Mouse (Mus musculus): ENCODE data around the gene Gm20517. TPM values are rescaled to one million over a fixed set of nuclear protein-coding genes. Genes with fewer than 3 reads are reported as not detected.

Gm20517 gene
- polyA plus RNA-seq, 1 experiment from 2014 or later: 2.2 TPM

DNA sequence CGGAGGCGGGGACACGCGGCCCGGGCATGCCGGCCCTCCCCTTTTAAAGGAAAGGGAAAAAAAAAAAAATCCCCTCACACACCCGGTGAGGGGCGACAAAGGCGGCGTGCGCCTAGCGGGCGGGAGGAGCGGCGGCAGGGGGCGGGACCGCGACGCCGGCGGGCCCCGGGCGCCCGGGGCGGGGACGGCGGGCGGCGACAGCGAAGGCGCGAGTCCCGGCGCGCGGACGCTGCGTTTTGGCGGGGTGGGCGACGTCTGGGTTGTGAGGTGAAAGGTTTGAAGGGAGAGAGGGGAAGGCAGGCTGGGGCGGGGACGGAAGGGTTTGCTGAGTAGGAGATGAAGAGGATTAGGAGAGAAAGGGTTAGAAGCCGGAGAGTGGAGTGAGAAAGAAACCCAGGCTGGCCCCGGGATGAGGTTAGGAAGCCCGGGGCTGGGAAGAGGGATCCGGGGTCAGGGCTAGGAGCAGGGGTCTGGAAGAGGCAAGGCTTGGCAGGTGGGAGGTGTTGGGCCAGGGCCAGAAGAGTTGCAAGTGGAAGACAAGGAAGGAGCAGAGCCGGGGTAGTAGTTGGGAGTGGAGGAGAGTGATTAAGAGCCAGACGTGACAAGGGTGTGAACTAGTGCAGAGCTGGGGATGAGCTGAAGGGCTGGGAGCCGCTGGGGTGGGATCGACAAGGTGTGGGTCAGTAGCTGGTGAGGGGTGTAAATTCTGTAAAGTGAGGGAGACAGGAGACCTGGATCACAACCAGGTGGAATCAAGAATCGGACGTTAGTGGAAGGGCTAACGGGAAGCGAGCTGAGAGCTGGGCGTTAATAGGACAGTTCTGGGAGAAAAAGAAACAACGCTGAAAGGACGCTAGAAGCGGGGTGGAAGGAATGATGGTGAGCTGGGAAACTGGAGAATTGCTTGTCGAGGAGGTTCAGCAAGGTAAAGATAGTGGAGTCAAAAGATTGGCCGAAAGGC lies 18.6 kb downstream of the Gm20517 start:
- peak overlapping the region; percentile 64 to 91 for H3K27ac ChIP-seq (replicated peaks in 1 of 2; ENCODE audit: control insufficient read depth in 1 of 2, insufficient read depth in 1 of 2, low read depth in 2 of 2, low read length in 2 of 2)
- H3K36me3 ChIP-seq (ENCODE audit: control insufficient read depth, insufficient read depth, low read length): peaks cover 23% of the 10 kb centered on the region
- H3K27me3 ChIP-seq (ENCODE audit: control insufficient read depth, insufficient read depth, low read length): no peaks in the 10 kb centered on the region
- peak; percentile 70 for ATAC-seq (ENCODE audit: insufficient number of reproducible peaks, insufficient read depth, low FRiP score, low read depth)
- under 1% methylated on average over 59 of the region's 61 CpGs for WGBS
- H3K4me1 ChIP-seq (ENCODE audit: control insufficient read depth in 2 of 2, insufficient read depth in 2 of 2, low read length in 2 of 2): peaks cover 4 to 19% of the 10 kb centered on the region in 2 experiments
- H3K9ac ChIP-seq (ENCODE audit: low read length): peak overlapping the region; percentile 86
- H3K9me3 ChIP-seq (ENCODE audit: control insufficient read depth, low read length): no peaks in the 10 kb centered on the region
- H3K4me3 ChIP-seq (ENCODE audit: control insufficient read depth in 1 of 2, insufficient read depth in 1 of 2, low read depth in 1 of 2, low read length in 2 of 2): peak overlapping the region; percentile 87 to 99
- peak overlapping the region; percentile 99 for H3K4me2 ChIP-seq (ENCODE audit: low read length)

DNA sequence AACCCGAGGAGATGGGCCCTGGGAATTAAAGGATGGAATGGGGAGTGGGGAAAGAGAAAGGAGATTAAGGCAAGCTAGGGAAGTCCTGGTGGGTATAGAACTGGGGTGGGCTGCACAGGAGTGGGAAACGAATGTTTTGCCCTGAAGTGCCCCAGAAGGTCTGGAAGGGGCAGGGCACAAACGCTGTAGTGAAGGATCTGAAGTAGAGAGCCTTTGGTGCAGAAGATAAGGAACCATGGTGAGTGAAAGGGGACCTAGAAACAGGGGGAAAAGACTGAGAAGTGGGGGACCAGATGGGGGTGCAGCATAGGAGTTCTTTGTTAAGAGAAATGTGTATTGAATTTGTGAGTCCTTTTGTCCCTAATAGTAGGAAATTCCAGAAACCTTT lies 19.3 kb downstream of the Gm20517 start, which contains the start of gene Usp49:
Gene Usp49 (plus strand): TSS at position 13 of the 388 bp plus-strand sequence.
- Histone ChIP-seq H3K36me3 (ENCODE audit: control insufficient read depth, insufficient read depth, low read length) (peaks cover 18% of the 10 kb centered on the region), H3K27ac (replicated peaks in 1 of 2; ENCODE audit: control insufficient read depth in 1 of 2, insufficient read depth in 1 of 2, low read depth in 2 of 2, low read length in 2 of 2) (peak within 1 kb of the TSS; percentile 64 to 91), H3K4me2 (ENCODE audit: low read length) (peak within 1 kb of the TSS; percentile 99), H3K27me3 (ENCODE audit: control insufficient read depth, insufficient read depth, low read length) (no peaks in the 10 kb centered on the region), H3K4me3 (ENCODE audit: control insufficient read depth in 1 of 2, insufficient read depth in 1 of 2, low read depth in 1 of 2, low read length in 2 of 2) (peak within 1 kb of the TSS; percentile 87 to 99), H3K4me1 (ENCODE audit: control insufficient read depth in 2 of 2, insufficient read depth in 2 of 2, low read length in 2 of 2) (peaks cover 4 to 19% of the 10 kb centered on the region in 2 experiments), H3K9me3 (ENCODE audit: control insufficient read depth, low read length) (no peaks in the 10 kb centered on the region), H3K9ac (ENCODE audit: low read length) (peak within 1 kb of the TSS; percentile 86)
- ATAC-seq (ENCODE audit: insufficient number of reproducible peaks, insufficient read depth, low FRiP score, low read depth): no peak
- WGBS: 1% methylated on average over 3 of the region's 3 CpGs

- H3K27ac ChIP-seq (replicated peaks in 1 of 2; ENCODE audit: control insufficient read depth in 1 of 2, insufficient read depth in 1 of 2, low read depth in 2 of 2, low read length in 2 of 2): no peak overlapping the region
- H3K9ac ChIP-seq (ENCODE audit: low read length): no peak overlapping the region
- no peaks in the 10 kb centered on the region for H3K27me3 ChIP-seq (ENCODE audit: control insufficient read depth, insufficient read depth, low read length)
- H3K4me1 ChIP-seq (ENCODE audit: control insufficient read depth in 2 of 2, insufficient read depth in 2 of 2, low read length in 2 of 2): peaks cover 4 to 19% of the 10 kb centered on the region in 2 experiments
- H3K36me3 ChIP-seq (ENCODE audit: control insufficient read depth, insufficient read depth, low read length): 0 out of 2 replicates have a peak, but pooled peaks cover 7% of the 10 kb centered on the region
- no peaks in the 10 kb centered on the region for H3K9me3 ChIP-seq (ENCODE audit: control insufficient read depth, low read length)
- 65% methylated on average over 4 of the region's 4 CpGs for WGBS
- no peak overlapping the region for H3K4me3 ChIP-seq (ENCODE audit: control insufficient read depth in 1 of 2, insufficient read depth in 1 of 2, low read depth in 1 of 2, low read length in 2 of 2)
- H3K4me2 ChIP-seq (ENCODE audit: low read length): no peak overlapping the region
- ATAC-seq (ENCODE audit: insufficient number of reproducible peaks, insufficient read depth, low FRiP score, low read depth): no peak
These were observed 20.9 kb downstream of the Gm20517 start for GRCm38 (mm10) chr17:47632181-47632840.

- ATAC-seq (ENCODE audit: insufficient number of reproducible peaks, insufficient read depth, low FRiP score, low read depth): no peak
- peaks cover 4 to 11% of the 10 kb centered on the region in 2 experiments for H3K4me1 ChIP-seq (ENCODE audit: control insufficient read depth in 2 of 2, insufficient read depth in 2 of 2, low read length in 2 of 2)
- no peaks in the 10 kb centered on the region for H3K27me3 ChIP-seq (ENCODE audit: control insufficient read depth, insufficient read depth, low read length)
- no peaks in the 10 kb centered on the region for H3K9me3 ChIP-seq (ENCODE audit: control insufficient read depth, low read length)
- 0 out of 2 replicates have a peak, but pooled peaks cover 2% of the 10 kb centered on the region for H3K36me3 ChIP-seq (ENCODE audit: control insufficient read depth, insufficient read depth, low read length)
- 77% methylated on average over 7 of the region's 7 CpGs for WGBS
- no peak overlapping the region for H3K9ac ChIP-seq (ENCODE audit: low read length)
- no peak overlapping the region for H3K27ac ChIP-seq (replicated peaks in 1 of 2; ENCODE audit: control insufficient read depth in 1 of 2, insufficient read depth in 1 of 2, low read depth in 2 of 2, low read length in 2 of 2)
- no peak overlapping the region for H3K4me2 ChIP-seq (ENCODE audit: low read length)
- H3K4me3 ChIP-seq (ENCODE audit: control insufficient read depth in 1 of 2, insufficient read depth in 1 of 2, low read depth in 1 of 2, low read length in 2 of 2): no peak overlapping the region
These were observed 22.8 kb downstream of the Gm20517 start for GRCm38 (mm10) chr17:47633999-47634770.

- Histone ChIP-seq H3K36me3 (ENCODE audit: control insufficient read depth, insufficient read depth, low read length) (no peaks in the 10 kb centered on the region), H3K4me1 (ENCODE audit: control insufficient read depth in 2 of 2, insufficient read depth in 2 of 2, low read length in 2 of 2) (no peaks in the 10 kb centered on the region), H3K4me3 (ENCODE audit: control insufficient read depth in 1 of 2, insufficient read depth in 1 of 2, low read depth in 1 of 2, low read length in 2 of 2) (no peak overlapping the region), H3K27ac (replicated peaks in 1 of 2; ENCODE audit: control insufficient read depth in 1 of 2, insufficient read depth in 1 of 2, low read depth in 2 of 2, low read length in 2 of 2) (no peak overlapping the region), H3K27me3 (ENCODE audit: control insufficient read depth, insufficient read depth, low read length) (no peaks in the 10 kb centered on the region), H3K9ac (ENCODE audit: low read length) (no peak overlapping the region), H3K9me3 (ENCODE audit: control insufficient read depth, low read length) (no peaks in the 10 kb centered on the region), H3K4me2 (ENCODE audit: low read length) (no peak overlapping the region)
- WGBS: 88% methylated on average over 2 of the region's 2 CpGs
- no peak for ATAC-seq (ENCODE audit: insufficient number of reproducible peaks, insufficient read depth, low FRiP score, low read depth)
These were observed 31.6 kb downstream of the Gm20517 start for GRCm38 (mm10) chr17:47642992-47643391.

GRCm38 (mm10) chr17:47646683-47647082 lies 35.3 kb downstream of the Gm20517 start:
- no peak overlapping the region for H3K4me2 ChIP-seq (ENCODE audit: low read length)
- no peak for ATAC-seq (ENCODE audit: insufficient number of reproducible peaks, insufficient read depth, low FRiP score, low read depth)
- 95% methylated on average over 1 of the region's 1 CpGs for WGBS

GRCm38 (mm10) chr17:47648966-47649365 lies 37.6 kb downstream of the Gm20517 start:
- Histone ChIP-seq H3K4me1 (ENCODE audit: control insufficient read depth in 2 of 2, insufficient read depth in 2 of 2, low read length in 2 of 2) (no peaks in the 10 kb centered on the region), H3K9me3 (ENCODE audit: control insufficient read depth, low read length) (no peaks in the 10 kb centered on the region), H3K27me3 (ENCODE audit: control insufficient read depth, insufficient read depth, low read length) (no peaks in the 10 kb centered on the region), H3K36me3 (ENCODE audit: control insufficient read depth, insufficient read depth, low read length) (peaks cover 8% of the 10 kb centered on the region), H3K27ac (replicated peaks in 1 of 2; ENCODE audit: control insufficient read depth in 1 of 2, insufficient read depth in 1 of 2, low read depth in 2 of 2, low read length in 2 of 2) (no peak overlapping the region), H3K4me3 (ENCODE audit: control insufficient read depth in 1 of 2, insufficient read depth in 1 of 2, low read depth in 1 of 2, low read length in 2 of 2) (no peak overlapping the region), H3K9ac (ENCODE audit: low read length) (no peak overlapping the region), H3K4me2 (ENCODE audit: low read length) (no peak overlapping the region)
- ATAC-seq (ENCODE audit: insufficient number of reproducible peaks, insufficient read depth, low FRiP score, low read depth): no peak
- 66% methylated on average over 4 of the region's 4 CpGs for WGBS

More at GRCm38 (mm10) chr17:47646683-47647082, 35.3 kb downstream of the Gm20517 start:
- no peak overlapping the region for H3K9ac ChIP-seq (ENCODE audit: low read length)
- H3K4me3 ChIP-seq (ENCODE audit: control insufficient read depth in 1 of 2, insufficient read depth in 1 of 2, low read depth in 1 of 2, low read length in 2 of 2): no peak overlapping the region
- H3K4me1 ChIP-seq (ENCODE audit: control insufficient read depth in 2 of 2, insufficient read depth in 2 of 2, low read length in 2 of 2): no peaks in the 10 kb centered on the region
- peaks cover 8% of the 10 kb centered on the region for H3K36me3 ChIP-seq (ENCODE audit: control insufficient read depth, insufficient read depth, low read length)
- H3K9me3 ChIP-seq (ENCODE audit: control insufficient read depth, low read length): no peaks in the 10 kb centered on the region
- no peaks in the 10 kb centered on the region for H3K27me3 ChIP-seq (ENCODE audit: control insufficient read depth, insufficient read depth, low read length)
- no peak overlapping the region for H3K27ac ChIP-seq (replicated peaks in 1 of 2; ENCODE audit: control insufficient read depth in 1 of 2, insufficient read depth in 1 of 2, low read depth in 2 of 2, low read length in 2 of 2)

All from heart, embryonic 14.5 days (tissue).